Mouse (Mus musculus) neutrophil, adult 83 days (primary cell): ENCODE data around the gene Npy1r. TPM values are rescaled to one million over a fixed set of nuclear protein-coding genes. Genes with fewer than 3 reads are reported as not detected.

Source experiments
- total RNA-seq, 2 experiments: library from RNA; stranded (reverse); gene quantifications; one replicate each; pipeline ENCODE4 v1.2.4; 2023

The Npy1r gene
- not detected for total RNA-seq

DNA sequence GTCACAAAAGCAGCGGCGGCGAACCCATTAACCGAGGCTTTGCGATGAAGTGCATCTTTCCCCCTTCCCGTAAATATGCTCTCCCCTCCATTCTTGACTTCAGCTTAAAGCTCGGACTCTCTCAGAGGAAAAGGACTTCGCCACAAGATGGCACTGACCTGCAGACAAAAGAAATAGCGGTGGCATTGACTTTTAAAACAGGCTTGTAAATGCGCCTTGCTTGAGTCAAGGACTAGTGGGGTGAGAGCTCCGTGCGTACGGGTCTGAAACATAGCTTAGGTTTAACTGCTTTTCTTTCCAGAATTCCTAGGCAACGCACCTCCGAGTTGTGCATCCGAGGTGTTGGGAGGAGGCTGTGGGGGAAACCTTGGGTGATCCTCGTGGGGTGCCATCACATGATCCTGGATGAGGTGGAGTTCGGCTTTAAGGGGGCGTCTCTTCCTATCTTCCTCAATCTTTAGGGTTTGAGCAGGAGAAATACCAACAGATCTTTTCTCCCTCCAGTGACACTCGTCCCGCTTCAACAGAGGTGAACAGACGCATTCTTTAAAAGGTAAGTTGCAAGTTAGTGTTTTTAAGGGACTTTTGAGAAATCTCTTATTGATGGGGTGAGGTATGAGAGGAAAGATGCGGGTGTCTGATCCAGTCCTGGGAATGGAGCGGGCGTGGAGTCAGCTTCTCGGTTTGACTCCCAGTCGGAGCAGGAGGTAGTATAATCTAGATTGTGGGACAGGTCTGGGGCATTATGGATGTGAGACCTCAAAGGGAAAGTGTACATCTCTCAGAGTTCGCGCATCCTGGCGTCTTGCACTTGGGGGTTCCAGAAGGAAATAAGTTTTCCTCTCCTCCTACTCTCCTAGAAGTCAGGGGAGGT is at the start of gene Npy1r:
Npy1r (plus strand) TSS at position 223 of the 874 bp plus-strand sequence.

DNA sequence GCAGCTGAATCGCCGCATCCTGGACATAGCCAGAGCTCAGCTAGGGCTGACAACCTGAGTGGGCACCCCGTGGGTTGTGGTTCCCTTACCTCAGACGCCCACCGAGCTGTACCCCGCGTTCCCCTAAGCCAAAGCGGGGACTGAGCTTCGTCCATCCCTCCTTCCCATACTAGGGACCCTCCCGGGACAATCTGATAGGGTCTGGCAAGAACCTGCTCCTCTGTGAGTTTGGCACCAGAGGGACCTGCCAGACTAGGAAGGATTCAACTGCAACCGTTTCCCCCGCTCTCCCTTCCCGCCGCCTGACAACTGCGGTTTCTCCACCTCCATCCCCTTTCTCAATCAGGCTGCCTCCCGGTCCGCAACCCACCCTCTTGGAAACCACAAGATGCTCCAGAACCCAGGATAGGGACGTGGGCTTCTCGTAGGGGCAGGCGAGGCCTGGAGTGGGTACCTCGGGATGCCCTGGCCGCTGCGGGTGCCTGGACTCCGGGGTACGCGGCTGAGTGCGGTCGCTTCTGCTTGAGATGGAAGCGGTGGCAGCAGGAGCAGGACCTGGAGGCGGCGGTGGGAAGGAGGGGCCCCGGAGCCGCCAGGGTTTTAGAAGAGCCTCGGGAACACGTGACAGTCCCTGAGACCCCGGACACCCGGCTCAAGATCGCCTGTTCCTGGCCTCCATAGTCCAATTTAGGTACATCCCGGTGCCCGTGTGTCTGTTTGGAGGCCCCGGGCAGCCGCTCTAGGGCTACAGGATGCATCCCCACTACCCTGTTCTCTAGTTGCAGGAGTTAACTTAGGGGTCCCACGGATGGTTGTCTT is 9.3 kb upstream of the Npy1r start, which contains the start of gene Npy5r:
Npy5r (minus strand) TSS at position 618 of the 819 bp plus-strand sequence.

Other genes starting within 250 kb of the Npy1r start
- 1 to 10 TPM; 5.0 to 5.6 TPM for gene Tma16, start 210.7 kb upstream of the Npy1r start, total RNA-seq
- not detected for gene Tktl2, start 185.4 kb upstream of the Npy1r start, total RNA-seq
- gene Npy5r, start 9.1 kb upstream of the Npy1r start, total RNA-seq, result not detected
- 1 to 10 TPM; 4.3 to 5.3 TPM for gene Naf1, start 163.0 kb downstream of the Npy1r start, total RNA-seq